Mouse (Mus musculus) heart, postnatal 0 days (tissue): Measurements from ENCODE around the gene Zfhx3. TPM values are rescaled to one million over a fixed set of nuclear protein-coding genes. Genes with fewer than 3 reads are reported as not detected.

Experiments
- ATAC-seq: fragments of 200-750 bp; cut with Nextera tagmentation; 2 replicates; pipeline ENCODE4 v1.8.0; 2017; ENCODE audit warnings: low read depth, moderate number of reproducible peaks, moderate library complexity; ENCODE audit not compliant: insufficient read depth
- DNase-seq: peaks from one replicate; pipeline ENCODE4 v3.0.0-alpha.2; 2016; ENCODE audit warnings: low spot score
- H3K27ac ChIP-seq: fragments of 300-500 bp; sonication (generic); 2 replicates; pipeline ENCODE4 v1.5.1; 2014; ENCODE audit warnings: low read depth, mild to moderate bottlenecking
- H3K27me3 ChIP-seq: fragments of 300-500 bp; sonication (generic); 2 replicates; pipeline ENCODE4 v1.6.1; 2014; ENCODE audit warnings: low read length, mixed read lengths; ENCODE audit not compliant: control insufficient read depth, insufficient read depth
- H3K36me3 ChIP-seq: fragments of 300-500 bp; sonication (generic); replicated peaks from 2 replicates; pipeline ENCODE4 v1.6.1; 2014; ENCODE audit warnings: low read length, mixed read lengths; ENCODE audit not compliant: control insufficient read depth, insufficient read depth
- H3K4me1 ChIP-seq: fragments of 300-500 bp; sonication (generic); 2 replicates; pipeline ENCODE4 v1.6.1; 2014; ENCODE audit warnings: antibody characterized with exemption; ENCODE audit not compliant: control insufficient read depth, insufficient read depth
- H3K4me2 ChIP-seq: fragments of 300-500 bp; sonication (generic); 2 replicates; pipeline ENCODE4 v1.6.1; 2014; ENCODE audit warnings: low read depth, mild to moderate bottlenecking, low read length, moderate library complexity
- H3K4me3 ChIP-seq: fragments of 300-500 bp; sonication (generic); 2 replicates; pipeline ENCODE4 v1.5.1; 2014; ENCODE audit warnings: low read depth, low read length
- H3K9ac ChIP-seq: fragments of 300-500 bp; sonication (generic); replicated peaks from 2 replicates; pipeline ENCODE4 v1.6.1; 2014; ENCODE audit warnings: low read depth, low read length, mixed read lengths
- H3K9me3 ChIP-seq: fragments of 300-500 bp; sonication (generic); replicated peaks from 2 replicates; pipeline ENCODE4 v1.6.1; 2016; ENCODE audit warnings: low read length; ENCODE audit not compliant: control insufficient read depth
- CTCF ChIP-seq: IDR thresholded peaks from 2 replicates; pipeline ENCODE4 v1.5.1; 2016; ENCODE audit warnings: antibody characterized with exemption, control low read depth, low read depth
- EP300 ChIP-seq: IDR thresholded peaks from 2 replicates; pipeline ENCODE4 v1.6.1; 2016; ENCODE audit warnings: antibody characterized with exemption, low read depth
- WGBS: fragments of 180-500 bp; shearing (Covaris S2); extraction: QIAGEN DNeasy Blood & Tissue Kit; methylation state at CpG from one replicate; pipeline ENCODE4 v1.1.7; 2014; 5-methylcytosine and 5-hydroxymethylcytosine counted together
- polyA plus RNA-seq: library from polyadenylated mRNA; unstranded; fragments of >200 nt; fragmentation: Nextera tagmentation; extraction: Ambion mirVana; gene quantifications from 2 replicates; pipeline ENCODE4 v1.2.1, GENCODE M21; 2015
- total RNA-seq: library from RNA; depleted of rRNA; stranded (reverse); fragments of >200 nt; gene quantifications from 2 replicates; pipeline ENCODE4 v1.2.3, GENCODE M21; 2014; ENCODE audit warnings: low replicate concordance

The Zfhx3 gene
- total and polyA plus RNA-seq, 2 experiments from 2014 or later = 2.0 to 2.5 TPM

DNA sequence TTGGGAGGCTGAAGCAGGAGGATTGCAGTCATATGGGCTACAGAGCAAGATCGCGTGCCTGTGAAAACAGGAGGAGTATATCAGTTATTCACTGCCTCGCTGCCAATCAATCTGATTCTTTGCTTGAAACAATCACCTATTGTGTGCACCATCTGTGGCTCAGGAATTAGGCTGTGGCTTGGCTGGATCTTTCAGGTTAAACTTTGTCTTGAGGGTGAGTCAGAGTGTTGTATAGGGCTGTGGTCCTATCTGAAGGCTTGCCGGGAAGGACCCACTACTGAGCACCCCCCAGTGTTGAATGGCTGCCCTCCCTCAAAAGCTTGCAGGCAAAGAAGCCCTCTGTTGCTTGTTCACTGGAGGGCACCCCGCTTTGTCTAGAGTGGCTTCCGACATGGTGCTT lies 812.1 kb downstream of the Zfhx3 start:
- 85% methylated on average over 6 of the region's 6 CpGs for WGBS
- no peak for TF ChIP-seq EP300
- TF ChIP-seq CTCF = no peak
- H3K4me1 ChIP-seq = 0 out of 2 replicates have a peak, but pooled peaks cover 4% of the 10 kb centered on the region
- H3K27me3 ChIP-seq = no peaks in the 10 kb centered on the region
- no peak overlapping the region for H3K4me2 ChIP-seq
- H3K36me3 ChIP-seq = no peaks in the 10 kb centered on the region
- H3K4me3 ChIP-seq = no peak overlapping the region
- H3K9ac ChIP-seq = no peak overlapping the region
- no peaks in the 10 kb centered on the region for H3K9me3 ChIP-seq
- H3K27ac ChIP-seq = no peak overlapping the region
- ATAC-seq (no peak), DNase-seq (no peak)

DNA sequence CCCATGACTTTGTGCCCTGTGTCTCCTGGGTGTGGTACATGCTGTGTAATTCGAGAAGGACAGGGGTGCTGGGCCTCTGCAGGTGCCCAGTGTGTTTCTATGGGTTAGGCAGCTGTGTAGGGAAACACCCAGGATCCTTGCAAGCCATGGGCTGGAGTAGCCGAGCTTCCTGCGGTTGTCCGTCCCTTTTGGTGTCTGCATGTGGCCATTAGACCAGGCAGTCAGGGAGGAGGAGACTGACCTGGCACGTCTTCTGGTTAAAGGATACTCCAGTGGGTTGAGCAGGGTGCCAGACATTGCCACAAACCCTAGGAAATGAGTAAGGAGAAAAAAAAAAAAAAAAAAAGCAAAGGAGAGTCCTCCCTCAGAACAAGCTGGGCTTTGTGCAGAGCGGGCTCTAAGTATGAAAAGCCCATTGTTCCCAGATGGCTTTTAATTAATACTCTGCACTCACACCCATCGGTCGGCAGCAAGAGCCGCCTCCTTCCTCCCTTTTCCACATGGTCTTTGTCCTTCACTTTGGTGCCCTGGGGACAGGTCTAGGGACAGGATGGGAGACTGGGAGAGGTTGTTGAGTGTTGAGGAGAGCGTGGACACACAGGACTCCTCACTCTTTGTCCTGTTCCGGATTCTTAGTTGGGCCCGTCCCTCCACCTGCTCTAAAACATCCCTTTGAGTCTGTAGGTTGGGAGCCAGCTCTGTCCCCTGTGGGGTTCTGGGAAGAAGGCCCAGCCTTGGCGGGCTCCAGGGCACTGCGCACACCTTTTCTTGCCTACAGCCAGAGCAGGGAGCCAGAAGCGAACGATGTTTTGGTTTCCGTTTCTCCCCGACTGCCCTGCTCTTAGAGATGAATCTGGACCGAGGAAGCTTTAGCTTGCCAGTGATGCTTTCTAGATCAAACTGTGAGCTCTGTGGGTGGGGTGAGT lies 813.2 kb downstream of the Zfhx3 start:
- no peaks in the 10 kb centered on the region for H3K36me3 ChIP-seq
- 0 out of 2 replicates have a peak, but pooled peaks have one; percentile 17 for ATAC-seq
- H3K9ac ChIP-seq = no peak overlapping the region
- H3K4me3 ChIP-seq = no peak overlapping the region
- no peak for TF ChIP-seq EP300
- no peak for TF ChIP-seq CTCF
- no peak overlapping the region for H3K4me2 ChIP-seq
- H3K27me3 ChIP-seq = no peaks in the 10 kb centered on the region
- WGBS = 69% methylated on average over 19 of the region's 19 CpGs
- H3K4me1 ChIP-seq = 0 out of 2 replicates have a peak, but pooled peaks cover 4% of the 10 kb centered on the region
- no peaks in the 10 kb centered on the region for H3K9me3 ChIP-seq
- H3K27ac ChIP-seq = no peak overlapping the region
- DNase-seq = no peak

DNA sequence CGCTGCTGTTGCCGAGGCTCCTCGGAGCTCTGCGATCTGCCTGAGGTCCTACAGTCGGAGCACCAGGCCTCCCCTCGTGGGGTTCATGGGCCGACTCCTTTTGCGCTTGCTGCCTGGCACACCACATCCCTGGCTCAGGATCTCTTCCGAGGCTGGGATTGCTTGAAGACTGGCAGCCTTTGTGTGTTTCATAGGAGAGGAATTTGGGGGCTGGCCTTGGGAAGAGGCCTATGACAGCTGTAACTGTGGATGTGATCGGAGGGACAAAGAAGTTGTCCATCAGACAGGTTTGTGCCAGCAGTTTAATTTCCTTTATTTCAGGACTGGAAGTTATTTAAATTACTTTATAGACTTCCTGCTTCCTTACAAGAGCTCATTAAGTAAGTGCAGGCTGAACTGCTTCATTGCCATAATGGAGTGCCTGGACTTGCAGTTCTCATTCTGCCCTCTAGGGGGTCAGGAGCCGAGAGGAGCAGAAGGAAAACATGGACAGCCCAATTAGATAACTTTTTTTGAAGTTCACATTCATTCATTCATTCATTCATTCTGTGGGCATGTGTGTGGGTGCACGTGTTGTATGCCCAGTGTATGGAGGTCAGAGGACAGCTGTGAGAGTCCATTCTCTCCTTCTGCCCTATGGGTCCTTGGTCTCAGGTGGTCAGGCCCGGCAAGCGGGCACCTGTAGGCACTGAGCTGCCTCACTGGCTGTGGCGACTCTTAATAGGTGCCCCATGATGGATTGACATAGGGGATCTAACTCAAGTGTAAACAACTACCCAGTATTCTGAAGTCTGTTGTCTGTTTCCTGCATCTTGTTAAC lies 817.3 kb downstream of the Zfhx3 start:
- Histone ChIP-seq H3K9ac (no peak overlapping the region), H3K4me1 (peaks cover 4% of the 10 kb centered on the region; the same call in 1 of the 2 replicates), H3K4me2 (no peak overlapping the region), H3K27me3 (no peaks in the 10 kb centered on the region), H3K9me3 (no peaks in the 10 kb centered on the region), H3K4me3 (no peak overlapping the region), H3K27ac (no peak overlapping the region), H3K36me3 (no peaks in the 10 kb centered on the region)
- peak; percentile 49 for DNase-seq
- peak; percentile 73 for TF ChIP-seq CTCF
- TF ChIP-seq EP300 = no peak
- ATAC-seq = peak; percentile 20; the same call in 1 of the 2 replicates
- WGBS = 65% methylated on average over 15 of the region's 15 CpGs

DNA sequence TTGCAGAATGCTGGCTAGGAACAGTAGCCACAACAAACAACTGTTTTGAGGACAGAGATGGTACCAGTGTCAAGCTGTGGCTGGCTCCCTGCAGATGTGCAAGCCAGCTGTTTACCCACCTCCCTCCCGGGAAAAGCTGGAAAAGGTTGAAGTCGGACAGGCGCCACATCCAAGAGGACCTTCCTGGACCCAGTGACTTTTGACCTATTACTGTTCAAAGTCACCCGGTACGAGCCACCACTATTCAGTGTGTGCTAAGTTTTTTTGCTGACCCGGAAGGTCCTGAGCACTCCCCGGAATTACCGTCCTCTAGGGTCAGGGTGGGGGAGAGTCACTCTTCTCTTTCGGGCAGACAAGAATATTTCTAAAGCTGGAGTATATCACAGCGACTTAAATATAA lies 818.3 kb downstream of the Zfhx3 start:
- DNase-seq = no peak
- no peaks in the 10 kb centered on the region; the same call in 1 of the 2 replicates for H3K4me1 ChIP-seq
- no peak overlapping the region for H3K4me3 ChIP-seq
- H3K27me3 ChIP-seq = no peaks in the 10 kb centered on the region
- no peak for ATAC-seq
- H3K36me3 ChIP-seq = no peaks in the 10 kb centered on the region
- no peak overlapping the region for H3K9ac ChIP-seq
- H3K27ac ChIP-seq = no peak overlapping the region
- H3K4me2 ChIP-seq = no peak overlapping the region
- no peak for TF ChIP-seq EP300
- TF ChIP-seq CTCF = no peak
- no peaks in the 10 kb centered on the region for H3K9me3 ChIP-seq
- WGBS = 82% methylated on average over 10 of the region's 10 CpGs

DNA sequence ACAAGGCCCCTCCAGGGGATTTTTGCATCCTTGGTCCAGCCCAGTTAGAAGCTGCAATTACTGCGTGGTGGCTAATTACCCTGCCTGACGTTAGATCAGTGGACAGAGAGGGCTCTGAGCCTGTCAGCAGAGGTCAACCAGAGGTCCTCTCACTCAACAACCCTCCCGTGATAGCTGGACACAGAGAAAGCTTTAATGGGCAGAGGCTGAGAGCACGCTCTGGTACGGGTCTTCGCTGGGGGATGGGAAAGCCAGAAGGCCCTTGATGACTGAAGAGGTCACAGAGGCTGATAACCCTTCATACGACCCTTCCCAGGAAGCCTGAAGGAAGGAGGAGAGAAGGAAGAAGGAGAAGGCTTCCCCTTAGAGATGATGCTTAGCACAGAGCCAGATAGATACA lies 820.1 kb downstream of the Zfhx3 start:
- no peak overlapping the region for H3K4me2 ChIP-seq
- ATAC-seq = no peak
- no peak for DNase-seq
- H3K27me3 ChIP-seq = no peaks in the 10 kb centered on the region
- 21% methylated on average over 7 of the region's 7 CpGs for WGBS
- no peaks in the 10 kb centered on the region; the same call in 1 of the 2 replicates for H3K4me1 ChIP-seq
- TF ChIP-seq CTCF (no peak), EP300 (no peak)
- H3K27ac ChIP-seq = no peak overlapping the region
- no peak overlapping the region for H3K4me3 ChIP-seq
- H3K9me3 ChIP-seq = no peaks in the 10 kb centered on the region
- H3K9ac ChIP-seq = no peak overlapping the region
- no peaks in the 10 kb centered on the region for H3K36me3 ChIP-seq
